Mouse (Mus musculus): Measurements from ENCODE around the gene Glis2.

The Glis2 gene

DNA sequence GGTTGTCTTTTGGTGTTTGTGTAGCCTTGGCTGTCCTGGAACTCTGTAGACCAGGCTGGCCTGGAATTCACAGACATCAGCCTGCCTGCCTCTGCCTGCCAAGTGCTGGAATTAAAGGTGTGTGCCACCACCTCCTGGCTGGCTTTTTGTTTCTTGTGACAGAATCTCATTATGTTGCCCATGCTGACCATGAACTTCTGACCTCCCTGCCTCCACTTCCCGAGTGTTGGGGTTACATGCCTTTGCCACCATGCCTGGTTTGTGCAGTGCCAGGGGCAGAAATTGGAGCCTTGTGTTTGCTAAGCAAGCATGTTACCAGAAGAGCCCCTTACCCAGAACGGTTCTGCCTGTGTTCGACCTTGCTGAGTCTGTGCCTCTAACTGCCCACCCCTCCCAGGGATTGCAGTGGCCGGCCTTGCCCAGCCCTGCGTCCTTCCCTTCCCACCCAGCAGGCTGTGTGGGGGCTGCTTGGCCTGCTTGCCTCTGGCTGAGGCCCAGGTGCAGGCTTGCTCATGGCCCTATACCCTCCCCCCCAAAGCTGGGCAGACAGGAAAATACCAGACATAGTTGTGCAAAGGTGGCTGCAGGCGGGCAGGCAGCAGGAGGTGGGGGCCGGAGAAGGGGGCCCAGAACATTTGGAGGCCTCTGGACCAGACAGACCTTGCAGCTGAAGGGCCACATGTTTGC, 8.4 kb downstream of the Glis2 start:
- in situ Hi-C loops (cut with MboI; ENCODE audit: low sequenced_read_pairs): no loop called here

DNA sequence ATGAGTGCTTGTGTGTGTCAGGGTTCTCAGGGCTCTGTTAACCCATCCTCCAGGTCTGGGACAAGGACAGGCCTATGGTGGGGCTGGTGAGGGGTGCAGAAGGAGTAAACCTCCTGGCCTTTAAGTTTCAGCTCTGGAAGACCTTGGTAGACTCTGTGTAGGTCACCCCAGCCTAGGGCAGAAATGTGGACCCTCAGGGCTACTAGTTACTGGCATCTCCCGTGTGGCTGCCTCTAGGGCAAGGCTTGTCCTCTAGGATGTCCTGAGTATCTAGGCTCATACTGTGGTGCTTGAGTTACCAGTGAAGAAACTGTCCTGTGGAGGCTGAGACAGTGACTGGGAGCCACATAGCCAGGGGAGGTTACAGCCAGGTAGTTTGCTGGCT, 8.9 kb downstream of the Glis2 start:
- in situ Hi-C loops (cut with MboI; ENCODE audit: low sequenced_read_pairs): no loop called here

DNA sequence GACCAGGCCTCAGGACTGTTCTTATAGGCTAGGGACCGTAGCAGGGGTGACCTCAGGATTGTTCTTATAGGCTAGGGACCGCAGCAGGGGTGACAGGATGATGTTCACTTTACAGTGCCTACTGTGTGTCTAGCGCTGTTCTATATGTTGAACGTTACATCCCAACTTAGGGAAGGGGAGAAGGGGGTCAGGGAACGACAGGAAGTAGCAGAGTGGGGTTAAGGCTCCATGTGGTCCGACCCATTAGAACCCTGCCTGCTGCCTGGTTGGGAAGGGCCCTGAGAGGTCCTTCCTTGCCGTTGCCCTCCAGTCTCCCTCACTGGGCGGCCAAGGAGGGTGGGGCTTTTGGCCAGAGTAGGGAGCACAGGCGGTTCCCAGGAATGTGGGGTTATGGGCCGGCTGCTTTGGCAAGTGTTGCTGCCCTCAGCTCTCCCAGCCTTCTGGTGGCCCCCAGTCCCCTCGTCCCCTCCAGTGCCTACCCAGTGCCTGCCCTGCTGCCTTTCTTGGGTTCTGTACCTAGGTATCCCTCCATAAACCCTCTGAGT, 9.9 kb downstream of the Glis2 start:
- in situ Hi-C loops (cut with MboI; ENCODE audit: low sequenced_read_pairs): no loop called here

DNA sequence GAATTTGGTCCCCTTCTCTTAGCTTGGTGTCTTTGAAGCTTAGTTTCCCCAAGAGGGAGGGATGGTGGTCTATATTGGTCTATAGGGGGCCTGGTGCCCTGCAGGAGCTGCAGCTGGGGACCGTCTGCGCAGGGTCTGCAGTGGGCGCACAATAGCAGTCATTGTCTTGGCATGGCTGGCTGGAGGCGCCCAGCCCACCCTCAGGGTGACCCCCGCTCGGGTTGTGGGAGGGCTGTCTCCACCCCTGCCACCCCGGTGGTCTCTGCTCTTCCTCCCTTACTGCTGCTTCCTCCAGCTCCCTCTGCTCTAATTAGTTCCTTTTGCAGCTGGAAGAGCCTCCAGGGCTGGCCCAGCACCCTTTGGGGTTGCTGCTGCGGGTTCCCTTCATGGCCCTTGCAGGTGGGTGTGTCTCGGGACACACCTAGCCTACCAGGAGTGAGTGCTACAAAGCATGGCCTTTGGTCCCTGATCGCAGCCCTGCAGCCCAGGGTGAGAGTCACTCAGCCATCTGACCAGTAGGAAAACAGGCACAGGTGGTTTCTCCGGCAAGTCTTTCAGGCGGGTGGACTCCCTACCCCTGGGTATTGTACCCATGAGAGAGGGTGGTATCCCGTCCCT, 11.1 kb downstream of the Glis2 start:
- in situ Hi-C loops (cut with MboI; ENCODE audit: low sequenced_read_pairs): no loop called here

DNA sequence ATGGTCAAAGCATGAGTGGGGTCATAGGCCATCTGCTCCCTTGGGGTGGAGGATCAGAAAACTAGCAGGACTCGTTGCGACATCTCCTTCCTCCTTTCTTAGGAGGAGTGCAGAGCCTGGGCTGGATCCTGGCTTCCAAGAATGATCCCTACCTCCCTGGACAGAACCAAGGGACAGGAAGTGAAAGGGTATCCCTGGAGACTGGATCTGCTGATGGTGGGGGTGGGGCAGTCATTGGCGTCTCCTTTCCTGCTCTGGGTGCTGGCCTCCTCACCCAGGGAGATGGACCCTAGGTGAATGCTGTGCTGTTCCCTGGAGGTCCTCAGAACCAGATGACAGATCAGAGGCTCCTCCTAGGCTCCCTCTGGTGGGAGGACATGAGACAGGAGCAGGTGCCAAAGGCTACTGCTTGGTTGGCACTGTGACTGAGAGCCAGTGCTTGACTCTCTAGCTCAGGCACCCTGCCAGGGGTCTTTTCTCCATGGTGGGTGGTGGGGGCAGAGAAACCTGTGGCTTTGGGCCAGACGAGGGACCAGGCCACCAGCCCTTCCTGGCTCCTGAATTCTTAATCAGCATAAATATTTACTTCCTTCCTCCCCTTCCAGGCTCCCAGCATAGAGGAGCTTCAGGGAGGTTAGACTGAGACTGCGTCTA, 12.0 kb downstream of the Glis2 start:
- in situ Hi-C loops (cut with MboI; ENCODE audit: low sequenced_read_pairs): no loop called here

DNA sequence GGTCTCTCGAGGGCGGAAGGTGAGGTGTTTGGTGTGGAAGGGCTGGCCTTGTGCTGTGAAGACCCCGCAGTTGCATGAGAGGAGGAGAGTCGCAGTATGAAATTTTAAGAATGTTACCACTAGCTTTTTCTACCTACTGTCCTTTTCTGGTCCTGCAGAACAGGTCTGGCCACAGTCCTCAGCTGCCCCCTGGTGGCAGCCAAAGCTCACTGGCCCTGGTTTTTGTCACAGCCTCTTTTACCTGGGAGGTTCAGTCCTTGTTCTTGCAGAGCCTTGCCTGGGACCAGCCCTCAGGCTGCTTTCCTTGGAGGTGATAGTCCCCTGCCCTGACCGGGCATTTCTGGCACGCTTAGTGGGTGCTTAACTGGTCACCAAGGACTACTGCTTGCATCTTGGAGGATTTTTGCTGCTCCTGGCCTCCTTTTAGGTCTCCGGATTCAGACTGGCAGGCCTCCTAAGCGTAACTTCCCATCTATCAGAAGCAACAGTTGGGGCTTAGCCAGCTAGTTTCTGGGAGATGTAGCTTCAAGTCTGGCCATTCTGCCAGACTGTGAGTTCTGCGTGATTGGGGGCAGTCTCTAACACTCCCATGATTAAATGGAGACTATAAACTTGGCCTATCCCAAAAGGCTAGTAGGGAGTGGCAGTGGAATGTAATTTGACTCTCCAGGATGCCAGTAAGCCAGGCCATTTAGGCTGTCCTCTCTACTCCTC, 13.5 kb downstream of the Glis2 start:
- in situ Hi-C loops (cut with MboI; ENCODE audit: low sequenced_read_pairs): no loop called here

DNA sequence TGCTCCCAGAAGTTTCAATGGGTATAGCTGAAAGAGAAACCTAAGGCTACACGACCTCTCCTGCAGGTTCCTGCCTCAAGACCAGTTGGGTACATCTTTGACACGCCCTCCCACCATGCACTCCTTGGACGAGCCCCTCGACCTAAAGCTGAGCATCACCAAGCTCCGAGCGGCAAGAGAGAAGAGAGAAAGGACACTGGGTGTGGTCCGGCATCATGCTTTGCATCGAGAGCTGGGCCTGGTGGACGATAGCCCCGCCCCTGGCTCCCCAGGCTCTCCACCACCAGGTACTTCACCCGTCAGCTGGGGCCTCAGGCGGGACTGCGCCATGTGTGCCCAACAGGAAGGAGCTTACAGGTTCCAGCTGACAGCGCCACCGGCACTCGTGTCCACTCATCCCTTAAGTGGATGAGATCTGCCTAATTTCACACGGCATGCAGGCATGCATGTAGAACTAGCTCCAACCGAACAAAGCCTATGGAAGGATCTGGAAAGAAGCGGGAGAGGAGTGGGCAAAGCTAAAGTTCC, 14.1 kb downstream of the Glis2 start:
- in situ Hi-C loops (cut with MboI; ENCODE audit: low sequenced_read_pairs): no loop called here

DNA sequence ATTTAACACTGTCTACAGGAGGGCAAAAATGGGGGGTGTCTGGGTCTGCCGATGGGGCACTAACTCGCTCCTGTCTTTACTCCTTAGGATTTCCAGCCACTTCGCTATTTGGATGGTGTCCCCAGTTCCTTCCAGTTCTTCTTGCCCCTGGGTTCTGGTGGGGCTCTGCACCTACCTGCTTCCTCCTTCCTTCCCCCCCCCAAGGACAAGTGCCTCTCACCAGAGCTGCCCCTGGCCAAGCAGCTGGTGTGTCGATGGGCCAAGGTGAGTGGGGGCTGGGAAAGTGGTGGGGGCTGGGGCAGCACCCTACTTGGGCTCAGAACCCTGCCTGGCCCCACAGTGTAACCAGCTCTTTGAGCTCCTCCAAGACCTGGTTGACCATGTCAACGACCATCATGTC, 16.7 kb downstream of the Glis2 start:
- in situ Hi-C loops (cut with MboI; ENCODE audit: low sequenced_read_pairs): loop anchor here (5.0 to 10.0 kb wide), 3 partner anchors 44 to 306 kb away; no protein-coding TSS in a partner anchor

DNA sequence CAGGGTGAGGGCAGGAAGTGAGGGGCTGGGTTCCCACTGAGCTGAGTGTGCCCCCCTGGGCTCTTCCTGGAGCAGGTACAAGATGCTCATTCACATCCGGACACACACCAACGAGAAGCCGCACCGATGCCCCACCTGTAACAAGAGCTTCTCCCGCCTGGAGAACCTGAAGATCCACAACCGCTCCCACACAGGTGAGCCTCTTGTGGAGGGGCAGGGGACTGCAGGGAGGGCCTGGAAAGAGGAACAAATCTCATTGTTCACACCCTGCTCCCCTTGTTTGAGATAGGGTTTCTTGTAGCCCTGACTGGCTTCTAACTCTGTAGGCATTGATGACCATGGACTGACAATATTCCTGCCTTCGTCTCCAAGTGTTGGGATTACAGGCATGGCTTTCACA, 17.2 kb downstream of the Glis2 start:
- in situ Hi-C loops (cut with MboI; ENCODE audit: low sequenced_read_pairs): loop anchor here (5.0 to 10.0 kb wide), 3 partner anchors 44 to 307 kb away; no protein-coding TSS in a partner anchor

DNA sequence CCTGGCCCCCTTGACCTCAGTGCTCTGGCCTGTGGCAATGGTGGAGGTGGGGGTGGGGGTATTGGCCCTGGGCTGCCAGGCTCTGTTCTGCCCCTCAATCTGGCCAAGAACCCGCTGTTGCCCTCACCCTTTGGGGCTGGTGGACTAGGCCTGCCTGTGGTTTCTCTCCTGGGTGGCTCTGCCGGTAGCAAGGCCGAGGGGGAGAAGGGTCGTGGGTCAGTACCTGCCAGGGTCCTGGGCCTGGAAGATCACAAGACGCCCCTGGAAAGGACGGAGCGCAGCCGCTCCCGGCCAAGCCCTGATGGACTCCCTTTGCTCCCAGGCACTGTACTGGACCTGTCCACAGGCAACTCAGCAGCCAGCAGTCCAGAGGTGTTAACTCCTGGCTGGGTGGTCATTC, 19.2 kb downstream of the Glis2 start:
- in situ Hi-C loops (cut with MboI; ENCODE audit: low sequenced_read_pairs): loop anchor here (5.0 to 10.0 kb wide), 3 partner anchors 46 to 309 kb away; no protein-coding TSS in a partner anchor

DNA sequence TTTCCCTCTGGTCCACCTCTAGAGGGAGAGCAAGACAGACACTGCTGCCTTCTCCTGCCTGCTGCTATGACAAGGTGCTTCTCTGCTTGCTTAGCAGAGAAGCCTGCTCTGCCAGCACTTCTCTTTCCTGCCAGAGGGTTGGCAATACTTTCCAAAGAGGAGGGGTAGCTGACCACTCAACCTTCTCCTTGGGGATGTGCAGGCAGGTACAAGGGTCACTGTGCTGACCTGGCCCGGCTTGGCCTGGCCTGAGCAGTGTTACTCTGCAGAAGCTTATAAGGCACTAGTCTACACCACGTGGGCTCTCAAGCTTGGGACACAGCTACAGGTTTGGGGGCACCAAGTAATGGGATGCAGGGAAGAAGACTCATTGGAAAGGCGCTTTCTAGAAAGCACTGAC, 20.1 kb downstream of the Glis2 start:
- in situ Hi-C loops (cut with MboI; ENCODE audit: low sequenced_read_pairs): loop anchor here (5.0 to 10.0 kb wide), 3 partner anchors 47 to 310 kb away; no protein-coding TSS in a partner anchor

DNA sequence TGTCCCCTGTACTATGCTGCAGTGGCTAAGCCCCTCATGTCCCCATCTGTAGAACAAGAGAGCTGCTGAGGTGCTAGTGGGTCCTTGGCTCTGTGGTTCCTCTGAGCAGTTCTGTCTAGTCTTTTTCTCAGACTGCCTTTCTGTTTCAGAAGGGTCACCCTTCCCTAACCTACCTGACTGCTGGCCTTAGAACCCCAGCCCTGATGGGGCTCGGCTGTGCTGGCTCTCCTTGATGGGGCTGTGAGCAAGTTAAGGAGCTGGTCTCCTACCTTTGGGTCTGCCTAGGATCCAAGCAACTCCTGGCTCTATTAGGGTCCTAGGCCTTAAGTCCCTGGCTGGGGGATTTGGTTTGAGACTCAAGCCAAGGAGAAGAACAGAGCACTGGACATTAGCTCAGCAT, 20.8 kb downstream of the Glis2 start:
- in situ Hi-C loops (cut with MboI; ENCODE audit: low sequenced_read_pairs): loop anchor here (10.0 kb wide), 2 partner anchors 130 to 310 kb away; no protein-coding TSS in a partner anchor

DNA sequence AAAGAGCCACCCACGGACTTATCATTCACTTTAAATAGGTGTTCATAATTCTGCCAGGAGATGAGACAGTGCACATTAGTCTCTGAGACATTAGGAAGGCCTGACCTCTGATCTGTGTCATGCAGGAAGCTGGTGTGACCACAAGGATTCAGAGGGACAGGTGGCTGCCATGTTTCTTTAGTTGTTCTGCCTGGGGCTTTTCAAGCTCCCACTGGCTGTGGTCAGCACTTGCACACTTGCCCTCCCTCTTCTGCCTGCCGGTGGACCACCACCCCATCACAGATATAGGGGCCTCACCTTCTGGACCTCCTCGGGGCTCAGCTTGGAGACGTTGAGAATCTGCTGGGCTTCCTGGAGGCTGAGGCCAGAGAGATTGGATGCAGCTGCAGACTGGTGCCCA, 22.3 kb downstream of the Glis2 start:
- in situ Hi-C loops (cut with MboI; ENCODE audit: low sequenced_read_pairs): loop anchor here (10.0 kb wide), 2 partner anchors 132 to 312 kb away; no protein-coding TSS in a partner anchor

DNA sequence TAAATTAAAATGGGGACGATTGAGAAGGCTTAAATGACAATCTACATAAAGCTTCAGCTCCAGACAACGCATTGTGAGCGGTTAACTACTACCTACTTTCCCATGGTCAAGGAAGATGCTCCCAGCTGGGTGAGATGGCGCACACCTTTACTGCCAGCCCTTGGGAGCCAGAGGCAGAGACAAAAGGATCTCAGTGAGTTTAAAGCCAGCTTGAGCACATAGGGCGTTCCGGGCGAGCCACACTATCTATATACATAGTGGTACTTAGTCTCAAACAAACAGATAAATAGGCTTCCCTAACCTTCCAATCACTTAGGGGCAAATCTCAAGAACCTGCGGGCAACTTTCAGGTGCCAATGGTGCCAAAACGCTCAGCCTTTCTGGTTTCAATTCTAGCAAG, 29.6 kb downstream of the Glis2 start:
- in situ Hi-C loops (cut with MboI; ENCODE audit: low sequenced_read_pairs): no loop called here

DNA sequence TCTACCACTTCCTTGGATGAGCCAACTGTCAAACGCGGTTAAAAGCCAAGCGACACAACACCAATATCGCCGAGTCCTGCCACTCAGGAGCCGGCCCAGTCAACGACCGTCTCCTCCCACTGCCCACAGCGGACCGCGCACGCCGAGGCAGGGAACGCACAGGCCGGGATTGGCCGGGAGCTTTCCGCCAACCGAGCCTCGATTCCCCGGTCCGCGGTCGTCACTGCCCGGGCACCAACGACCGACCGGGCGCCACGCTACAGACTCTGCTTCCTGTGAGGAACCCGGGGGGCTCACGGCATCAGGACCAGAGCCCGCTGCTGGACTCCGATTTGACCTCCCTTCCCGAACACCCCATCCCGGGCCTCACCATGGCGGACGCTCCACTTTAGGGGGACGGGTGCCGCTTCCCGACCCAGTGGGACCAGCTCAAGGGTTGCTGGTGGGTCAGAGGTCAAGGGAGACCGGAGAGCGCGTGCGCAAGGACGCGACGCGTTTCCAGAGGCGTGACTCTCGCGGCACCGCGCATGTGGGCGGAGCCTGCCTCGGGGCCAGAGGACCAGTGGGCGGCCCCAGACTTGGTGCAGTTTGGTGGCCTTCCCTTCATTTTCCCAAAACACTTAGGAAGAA, 30.1 kb downstream of the Glis2 start, which contains the start of gene Pam16:
Gene Pam16 (minus strand): TSS at position 508 of the 630 bp plus-strand sequence.
- in situ Hi-C loops (cut with MboI; ENCODE audit: low sequenced_read_pairs): no loop called here

DNA sequence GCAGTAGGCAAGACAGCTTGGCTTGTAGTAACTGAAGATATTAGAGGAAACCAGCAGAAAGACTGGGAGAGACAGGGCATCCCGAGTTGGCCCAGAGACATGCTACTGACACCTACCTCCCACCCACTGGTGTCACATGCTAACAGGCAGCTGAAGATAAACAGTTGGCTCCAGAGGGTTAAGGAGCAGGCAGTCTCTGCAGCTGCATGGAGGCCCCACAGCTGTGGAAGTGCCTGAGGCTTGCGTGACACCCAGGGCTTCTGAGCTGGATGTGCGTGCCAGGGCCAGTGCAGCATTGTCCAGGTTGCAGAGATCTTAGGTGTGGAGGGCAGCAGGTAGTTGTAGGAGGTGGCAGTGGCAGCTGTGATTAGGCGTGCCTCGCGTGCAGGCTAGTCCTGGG, 32.6 kb downstream of the Glis2 start:
- in situ Hi-C loops (cut with MboI; ENCODE audit: low sequenced_read_pairs): no loop called here

DNA sequence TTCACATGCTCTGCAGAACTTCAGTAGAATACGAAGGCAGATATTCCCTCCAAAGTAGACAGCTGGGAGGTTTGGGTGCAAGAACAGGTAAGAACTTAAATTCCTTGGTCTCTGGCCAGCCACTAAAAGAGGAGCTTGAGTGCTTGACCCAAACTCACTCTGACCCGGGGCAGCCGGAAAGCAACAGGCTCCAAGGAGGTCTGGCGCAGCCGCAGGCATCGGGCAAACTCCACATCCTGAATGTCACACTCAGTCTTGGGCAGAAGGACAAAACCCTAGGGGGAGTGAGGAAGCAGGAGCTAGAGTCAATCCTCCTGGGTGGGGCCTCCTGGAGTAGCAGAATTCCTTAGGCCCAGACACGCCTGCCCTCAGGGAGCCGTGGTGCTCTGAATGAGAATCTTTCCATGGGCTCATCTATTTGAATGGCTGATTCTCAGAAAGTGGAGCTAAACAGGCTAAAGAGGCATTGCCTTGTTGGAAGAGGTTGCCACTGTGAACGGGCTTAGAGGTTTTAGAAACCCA, 34.4 kb downstream of the Glis2 start:
- in situ Hi-C loops (cut with MboI; ENCODE audit: low sequenced_read_pairs): no loop called here

DNA sequence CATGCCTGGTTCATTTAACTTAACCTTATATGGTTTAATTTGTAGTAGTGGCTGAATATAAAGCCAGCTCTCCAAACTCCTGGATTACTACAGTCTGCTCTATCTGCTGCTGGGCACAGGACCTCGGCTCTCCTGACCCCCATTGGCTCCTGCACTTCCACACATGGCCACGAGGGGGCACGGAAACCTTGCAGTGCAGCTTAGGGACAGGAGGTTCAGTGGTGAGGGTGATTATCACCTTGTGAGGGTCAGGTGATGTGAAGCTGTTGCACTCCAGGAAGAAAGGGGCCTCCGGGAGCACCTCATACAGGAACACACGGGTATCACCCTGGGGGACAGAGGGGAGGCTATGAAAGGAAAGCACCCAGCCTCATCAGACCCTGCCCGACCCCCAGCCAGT, 35.4 kb downstream of the Glis2 start:
- in situ Hi-C loops (cut with MboI; ENCODE audit: low sequenced_read_pairs): no loop called here

DNA sequence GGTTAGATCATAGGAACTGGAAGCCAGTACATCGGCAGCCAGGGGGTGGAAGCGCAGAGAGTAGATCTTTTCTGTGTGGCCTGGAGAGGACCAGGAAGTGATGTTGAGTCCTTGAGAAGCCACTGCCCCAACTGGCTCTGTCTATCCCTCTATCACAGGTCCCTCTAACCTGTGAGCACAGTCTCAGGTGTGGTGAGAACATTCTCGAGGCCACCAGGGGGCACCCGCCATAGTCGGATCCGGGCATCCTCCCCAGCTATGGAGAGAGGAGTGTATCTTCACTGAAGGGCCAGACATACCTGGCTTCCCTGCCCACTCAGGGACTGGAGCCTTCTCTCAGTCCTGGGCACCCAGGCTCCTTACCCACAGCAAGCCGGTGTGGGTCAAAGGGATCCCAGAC, 37.5 kb downstream of the Glis2 start:
- in situ Hi-C loops (cut with MboI; ENCODE audit: low sequenced_read_pairs): no loop called here

DNA sequence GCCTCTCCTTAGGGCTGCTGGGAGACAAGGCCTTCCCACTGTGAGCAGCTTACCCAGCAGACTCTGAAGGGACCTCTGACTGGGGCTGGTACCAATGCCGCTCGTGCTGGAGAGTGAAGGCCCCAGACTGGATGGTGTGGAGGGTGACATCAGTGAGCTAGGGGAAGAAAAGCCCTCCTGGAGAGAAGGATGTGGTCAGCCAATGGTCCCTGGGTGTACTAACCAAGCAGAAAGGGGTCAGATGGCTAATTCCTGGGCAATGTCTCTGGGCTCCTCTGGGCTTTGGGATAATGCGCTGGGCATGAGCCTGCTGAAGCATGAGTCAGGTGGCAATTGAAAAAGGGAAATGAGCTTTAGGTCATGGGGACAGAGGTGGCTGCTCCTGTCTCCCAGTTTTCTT, 39.1 kb downstream of the Glis2 start:
- in situ Hi-C loops (cut with MboI; ENCODE audit: low sequenced_read_pairs): no loop called here

Measured in CH12F3 (cell line).